Mouse (Mus musculus) megakaryocyte, embryonic 14.5 days (primary cell): Measurements from ENCODE around the gene Sprr2k. TPM values are rescaled to one million over a fixed set of nuclear protein-coding genes. Genes with fewer than 3 reads are reported as not detected.
"Not testable (repeated sequence)": the region's sequence is repeated elsewhere in the genome, so short reads cannot be mapped to it uniquely, and the experiment has no call there.

Experiments
- H3K27me3 ChIP-seq: replicated peaks from 2 replicates; pipeline ENCODE3; 2012; ENCODE audit warnings: inconsistent platforms
- H3K36me3 ChIP-seq: replicated peaks from 2 replicates; pipeline ENCODE3; 2012; ENCODE audit warnings: low read length, inconsistent platforms, mixed read lengths
- H3K4me1 ChIP-seq: 2 replicates; pipeline ENCODE4 v1.6.1; 2012; ENCODE audit warnings: inconsistent platforms
- H3K4me3 ChIP-seq: replicated peaks from 2 replicates; pipeline ENCODE3; 2012; ENCODE audit warnings: moderate library complexity, mild to moderate bottlenecking, inconsistent platforms
- H3K9me3 ChIP-seq: 2 replicates; pipeline ENCODE4 v1.6.1; 2012; ENCODE audit warnings: inconsistent platforms
- FLI1 ChIP-seq: IDR thresholded peaks from 2 replicates; pipeline ENCODE4 v1.6.1; 2012; ENCODE audit warnings: low read length, inconsistent platforms, mixed read lengths
- GATA1 ChIP-seq: IDR thresholded peaks from 3 replicates; pipeline ENCODE4 v1.6.1; 2012; ENCODE audit warnings: mixed read lengths, low read length, inconsistent platforms, borderline replicate concordance
- polyA plus RNA-seq: library from polyadenylated mRNA; stranded (reverse); fragments of >175 nt; gene quantifications from 2 replicates; pipeline ENCODE4 v1.2.3, GENCODE M21; 2012; ENCODE audit warnings: low replicate concordance; ENCODE audit not compliant: insufficient read depth

Sprr2k gene
- polyA plus RNA-seq, 1 experiment: not detected

DNA sequence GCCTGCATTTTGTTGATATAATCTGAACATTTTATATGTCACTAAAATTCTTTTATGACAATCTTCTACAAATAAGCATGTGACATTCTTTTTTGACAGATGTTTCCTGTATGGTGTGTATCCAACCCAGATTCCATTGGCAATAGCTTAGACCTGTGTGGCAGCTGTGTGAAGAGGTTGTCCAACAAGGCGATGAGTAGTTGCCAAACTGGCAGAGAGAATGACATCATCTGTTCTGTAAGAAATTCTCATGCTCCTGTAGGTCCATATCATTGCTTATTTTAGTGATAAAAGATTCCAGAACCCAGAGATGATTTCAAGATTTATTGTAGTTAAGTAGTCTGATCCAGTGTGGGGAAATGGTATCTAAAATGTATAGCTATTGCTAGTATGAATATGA is 34.2 kb downstream of the Sprr2k start:
- Histone ChIP-seq H3K4me1 (no peaks in the 10 kb centered on the region), H3K9me3 (no peaks in the 10 kb centered on the region), H3K4me3 (no peak overlapping the region), H3K36me3 (no peaks in the 10 kb centered on the region), H3K27me3 (no peaks in the 10 kb centered on the region)
- TF ChIP-seq GATA1 (no peak), FLI1 (no peak)

DNA sequence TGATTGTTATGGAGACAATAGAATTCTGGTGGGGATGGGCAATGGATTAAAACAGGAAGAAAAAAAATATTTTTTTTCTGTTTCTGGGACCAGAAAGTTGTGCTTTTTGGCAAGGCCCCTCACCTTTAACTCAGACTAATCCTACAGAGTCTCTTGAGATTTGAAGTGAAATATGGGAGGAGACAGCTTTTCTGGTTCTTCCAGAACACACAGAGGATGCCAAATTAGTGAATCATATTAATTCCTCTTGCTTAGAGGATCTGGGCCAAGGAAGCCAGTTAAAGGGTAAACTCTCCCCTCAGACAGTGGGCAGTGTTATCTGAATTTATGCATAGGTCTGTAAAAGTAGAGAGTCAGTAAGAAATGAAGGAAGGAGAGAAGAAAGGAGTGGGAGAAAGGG is 35.0 kb downstream of the Sprr2k start:
- no peaks in the 10 kb centered on the region for H3K4me1 ChIP-seq
- H3K9me3 ChIP-seq: no peaks in the 10 kb centered on the region
- no peak for TF ChIP-seq GATA1
- no peak for TF ChIP-seq FLI1
- H3K27me3 ChIP-seq: no peaks in the 10 kb centered on the region
- H3K4me3 ChIP-seq: no peak overlapping the region
- no peaks in the 10 kb centered on the region for H3K36me3 ChIP-seq

- Histone ChIP-seq H3K4me3 (no peak overlapping the region), H3K27me3 (no peaks in the 10 kb centered on the region), H3K9me3 (no peaks in the 10 kb centered on the region), H3K4me1 (no peaks in the 10 kb centered on the region), H3K36me3 (no peaks in the 10 kb centered on the region)
- no peak for TF ChIP-seq GATA1
- no peak for TF ChIP-seq FLI1
Observed at GRCm38 (mm10) chr3:92470111-92470510, 37.7 kb downstream of the Sprr2k start.

DNA sequence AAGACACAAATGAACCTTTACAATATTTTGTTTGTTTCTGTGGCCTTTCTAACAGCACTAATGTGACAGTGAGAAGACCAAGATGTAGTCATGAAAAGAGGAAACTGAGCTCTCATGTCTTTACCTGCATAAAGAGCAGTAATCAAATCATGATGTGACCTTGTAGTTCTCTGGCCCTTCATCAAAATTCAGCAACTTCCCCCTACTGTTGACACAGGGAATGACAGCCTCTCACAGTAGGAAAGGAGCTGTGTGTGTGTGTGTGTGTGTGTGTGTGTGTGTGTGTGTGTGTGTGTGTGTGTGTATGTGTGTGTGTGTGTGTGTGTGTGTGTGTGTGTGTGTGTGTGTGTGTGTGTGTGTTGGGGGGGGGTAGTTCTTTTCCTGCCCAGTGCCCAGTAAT is 48.9 kb downstream of the Sprr2k start:
- not testable (repeated sequence) for H3K4me1 ChIP-seq, H3K27me3 ChIP-seq, H3K9me3 ChIP-seq, H3K36me3 ChIP-seq, H3K4me3 ChIP-seq

Other genes with a start within 250 kb of the Sprr2k start
- not detected in 2 replicates for gene Sprr2a1, start 216.8 kb upstream of the Sprr2k start, polyA plus RNA-seq
- not detected in 2 replicates for gene Sprr2a2, start 216.7 kb upstream of the Sprr2k start, polyA plus RNA-seq
- gene Sprr2a3, start 147.2 kb upstream of the Sprr2k start, polyA plus RNA-seq: not detected in 2 replicates
- not detected in 2 replicates for gene Sprr2b, start 116.0 kb upstream of the Sprr2k start, polyA plus RNA-seq
- not detected in 2 replicates for gene Sprr2d, start 93.4 kb upstream of the Sprr2k start, polyA plus RNA-seq
- not detected in 2 replicates for gene Sprr2e, start 80.4 kb upstream of the Sprr2k start, polyA plus RNA-seq
- not detected in 2 replicates for gene Sprr2f, start 67.4 kb upstream of the Sprr2k start, polyA plus RNA-seq
- not detected in 2 replicates for gene Sprr2h, start 46.9 kb upstream of the Sprr2k start, polyA plus RNA-seq
- not detected in 2 replicates for gene Sprr2i, start 24.6 kb upstream of the Sprr2k start, polyA plus RNA-seq
- gene Sprr2j-ps, start 14.5 kb upstream of the Sprr2k start, polyA plus RNA-seq: not detected in 2 replicates
- gene Gm9774, start 3.2 kb upstream of the Sprr2k start, polyA plus RNA-seq: 10.6 and 37.8 TPM in 2 replicates
- not detected in 2 replicates for gene Sprr1b, start 6.2 kb downstream of the Sprr2k start, polyA plus RNA-seq
- gene Sprr3, start 26.1 kb downstream of the Sprr2k start, polyA plus RNA-seq: not detected in 2 replicates
- gene Sprr1a, start 53.3 kb downstream of the Sprr2k start, polyA plus RNA-seq: not detected in 2 replicates
- not detected in 2 replicates for gene Sprr4, start 67.9 kb downstream of the Sprr2k start, polyA plus RNA-seq
- gene 2310046K23Rik, start 101.9 kb downstream of the Sprr2k start, polyA plus RNA-seq: not detected in 2 replicates
- not detected in 2 replicates for gene Ivl, start 141.2 kb downstream of the Sprr2k start, polyA plus RNA-seq
- gene Smcp, start 156.4 kb downstream of the Sprr2k start, polyA plus RNA-seq: not detected in 2 replicates
- not detected in 2 replicates for gene 2210017I01Rik, start 174.9 kb downstream of the Sprr2k start, polyA plus RNA-seq
- gene Lce6a, start 189.1 kb downstream of the Sprr2k start, polyA plus RNA-seq: not detected in 2 replicates
- gene Lce1a1, start 215.7 kb downstream of the Sprr2k start, polyA plus RNA-seq: not detected in 2 replicates
- not detected in 2 replicates for gene Lce1b, start 224.3 kb downstream of the Sprr2k start, polyA plus RNA-seq
- gene Lce1a2, start 237.7 kb downstream of the Sprr2k start, polyA plus RNA-seq: not detected in 2 replicates
- gene Lce1c, start 246.7 kb downstream of the Sprr2k start, polyA plus RNA-seq: not detected in 2 replicates